11 mouse cellular contexts compared by ENCODE assay signal in genomic region chr19:7128551-7129475, GRCm38 (mm10). TPM values are rescaled to one million over a fixed set of nuclear protein-coding genes. Genes with fewer than 3 reads are reported as not detected.
A peak's percentile ranks its signal among the peaks of the same experiment; 100 is the strongest.
DNase-seq lines count a peak whose midpoint lies in the region; ATAC-seq and TF ChIP-seq lines count a peak whose summit lies in the region.
"Had no signal": no experiment of that assay in that cellular context is flagged by ENCODE, and none has a peak within 500 bp of the region (broad histone marks: within the 10 kb centered on the region; RNA-seq: fewer than 3 reads in every experiment).

No protein-coding gene starts in this region.

- peaks cover 87% of the 10 kb centered on the region for H3K27me3 ChIP-seq in midbrain, embryonic 10.5 days (ENCODE audit: low read depth, poor library complexity, severe bottlenecking)
- no peaks in the 10 kb centered on the region for H3K27me3 ChIP-seq in midbrain, postnatal 0 days (ENCODE audit: insufficient read depth, low read length)
- peaks cover 77% of the 10 kb centered on the region for H3K27me3 ChIP-seq in embryonic facial prominence, embryonic 10.5 days (replicated peaks; ENCODE audit: low read depth, poor library complexity, severe bottlenecking)
- peaks cover 22% of the 10 kb centered on the region for H3K27me3 ChIP-seq in hindbrain, embryonic 13.5 days
- H3K27me3 ChIP-seq in limb, embryonic 10.5 days (ENCODE audit: low read depth, poor library complexity, severe bottlenecking) = peaks cover 86% of the 10 kb centered on the region

- WGBS in midbrain, embryonic 10.5 days = 44% methylated on average over 19 of the region's 19 CpGs
- WGBS in midbrain, postnatal 0 days = 38% methylated on average over 19 of the region's 19 CpGs
- 45% methylated on average over 19 of the region's 19 CpGs for WGBS in embryonic facial prominence, embryonic 10.5 days
- 52% methylated on average over 19 of the region's 19 CpGs for WGBS in hindbrain, embryonic 13.5 days
- 60% methylated on average over 19 of the region's 19 CpGs for WGBS in limb, embryonic 10.5 days

- intact Hi-C loops in heart, postnatal 14 days (cut with DNase I) = no loop called here

- no peaks in the 10 kb centered on the region for H3K36me3 ChIP-seq in midbrain, embryonic 10.5 days
- no peaks in the 10 kb centered on the region for H3K36me3 ChIP-seq in midbrain, postnatal 0 days (ENCODE audit: insufficient read depth, low read length)
- H3K36me3 ChIP-seq in embryonic facial prominence, embryonic 10.5 days (replicated peaks) = no peaks in the 10 kb centered on the region
- H3K36me3 ChIP-seq in hindbrain, embryonic 13.5 days = no peaks in the 10 kb centered on the region
- no peaks in the 10 kb centered on the region for H3K36me3 ChIP-seq in limb, embryonic 10.5 days
- H3K36me3 ChIP-seq: liver, embryonic 12.5 days had no signal

- H3K4me2 ChIP-seq in midbrain, postnatal 0 days (ENCODE audit: low read depth, low read length, poor library complexity, severe bottlenecking) = no peak overlapping the region
- no peak overlapping the region for H3K4me2 ChIP-seq in hindbrain, embryonic 13.5 days
- H3K4me2 ChIP-seq: liver, embryonic 12.5 days had no signal

- no peak for ATAC-seq in midbrain, postnatal 0 days (ENCODE audit: low FRiP score)
- no peak for ATAC-seq in hindbrain, embryonic 13.5 days (ENCODE audit: low FRiP score)
- ATAC-seq: liver, embryonic 12.5 days had no signal

- DNase-seq in midbrain, embryonic 10.5 days (ENCODE audit: low spot score) = peak; percentile 69
- no peak for DNase-seq in midbrain, postnatal 0 days (ENCODE audit: low spot score)
- peak; percentile 70 for DNase-seq in embryonic facial prominence, embryonic 10.5 days (ENCODE audit: low spot score)
- peak; percentile 70 for DNase-seq in retina, postnatal 7 days (ENCODE audit: low read depth, low spot score)
- DNase-seq in testis, postnatal 10 days (ENCODE audit: low spot score) = no peak
- DNase-seq in limb, embryonic 10.5 days (ENCODE audit: low spot score) = no peak
- no peak for DNase-seq in heart, postnatal 14 days
- DNase-seq: kidney, adult 11 months had no signal

- H3K27ac ChIP-seq in midbrain, embryonic 10.5 days (replicated peaks) = peak overlapping the region; percentile 78
- H3K27ac ChIP-seq in midbrain, postnatal 0 days (ENCODE audit: low read depth, low read length) = no peak overlapping the region
- peak overlapping the region; percentile 61 for H3K27ac ChIP-seq in embryonic facial prominence, embryonic 10.5 days (replicated peaks)
- H3K27ac ChIP-seq in hindbrain, embryonic 13.5 days = peak overlapping the region; percentile 53
- H3K27ac ChIP-seq in limb, embryonic 10.5 days = no peak overlapping the region; the same call in 1 of the 2 replicates
- H3K27ac ChIP-seq: liver, embryonic 12.5 days had no signal

- no peak overlapping the region for H3K9ac ChIP-seq in midbrain, postnatal 0 days (replicated peaks; ENCODE audit: low read length, poor library complexity, severe bottlenecking)
- peak overlapping the region; percentile 46; the same call in 1 of the 2 replicates for H3K9ac ChIP-seq in hindbrain, embryonic 13.5 days
- H3K9ac ChIP-seq: liver, embryonic 12.5 days had no signal

- 0 out of 2 replicates have a peak overlapping the region, but pooled peaks have one; percentile 14 for H3K4me3 ChIP-seq in midbrain, embryonic 10.5 days
- no peak overlapping the region for H3K4me3 ChIP-seq in midbrain, postnatal 0 days (ENCODE audit: low read depth, low read length)
- H3K4me3 ChIP-seq in embryonic facial prominence, embryonic 10.5 days = no peak overlapping the region
- H3K4me3 ChIP-seq in hindbrain, embryonic 13.5 days = no peak overlapping the region
- no peak overlapping the region for H3K4me3 ChIP-seq in limb, embryonic 10.5 days
- H3K4me3 ChIP-seq: liver, embryonic 12.5 days had no signal

- no peak for TF ChIP-seq CTCF in midbrain, postnatal 0 days (IDR thresholded peaks at IDR 0.05)

- no peaks in the 10 kb centered on the region for H3K9me3 ChIP-seq in midbrain, embryonic 10.5 days (replicated peaks)
- no peaks in the 10 kb centered on the region for H3K9me3 ChIP-seq in midbrain, postnatal 0 days (ENCODE audit: low read length)
- no peaks in the 10 kb centered on the region for H3K9me3 ChIP-seq in embryonic facial prominence, embryonic 10.5 days
- H3K9me3 ChIP-seq in hindbrain, embryonic 13.5 days = no peaks in the 10 kb centered on the region
- no peaks in the 10 kb centered on the region for H3K9me3 ChIP-seq in limb, embryonic 10.5 days (replicated peaks)
- H3K9me3 ChIP-seq: liver, embryonic 12.5 days had no signal

- H3K4me1 ChIP-seq in midbrain, embryonic 10.5 days = peaks cover 80% of the 10 kb centered on the region
- H3K4me1 ChIP-seq in midbrain, postnatal 0 days (ENCODE audit: insufficient read depth, low read length) = peaks cover 5% of the 10 kb centered on the region; the same call in 1 of the 2 replicates
- peaks cover 58% of the 10 kb centered on the region for H3K4me1 ChIP-seq in embryonic facial prominence, embryonic 10.5 days
- peaks cover 37% of the 10 kb centered on the region for H3K4me1 ChIP-seq in hindbrain, embryonic 13.5 days (replicated peaks)
- peaks cover 57% of the 10 kb centered on the region for H3K4me1 ChIP-seq in limb, embryonic 10.5 days

RNA-seq across cellular contexts. Expression of gene Flrt1, which starts 23.3 kb away (rescaled TPM):
- polyA plus RNA-seq in midbrain, embryonic 10.5 days (2016; fragmentation: Nextera tagmentation; extraction: Ambion mirVana) = 6.0 and 7.5 TPM in 2 replicates
- total RNA-seq in midbrain, postnatal 0 days (2014; rRNA removed) = 9.9 and 11.4 TPM in 2 replicates
- polyA plus RNA-seq in midbrain, postnatal 0 days (2015; fragmentation: Nextera tagmentation; extraction: Ambion mirVana) = 9.8 and 11.9 TPM in 2 replicates
- polyA plus RNA-seq in embryonic facial prominence, embryonic 10.5 days (2016; fragmentation: Nextera tagmentation; extraction: Ambion mirVana) = 2.5 and 2.9 TPM in 2 replicates
- polyA plus RNA-seq in hindbrain, embryonic 13.5 days (2015; fragmentation: Nextera tagmentation; extraction: Ambion mirVana) = 7.1 and 8.1 TPM in 2 replicates
- 0.54 and 1.6 TPM in 2 replicates for polyA plus RNA-seq in limb, embryonic 10.5 days (2016; fragmentation: Nextera tagmentation; extraction: Ambion mirVana)
- 1 to 10 TPM in 1 of 2 experiments, under 1 TPM in 1; 0.98 to 1.0 TPM for total RNA-seq in heart, postnatal 14 days (2021)
- total RNA-seq: megakaryocyte progenitor cell, adult 5-6 weeks had no signal

Comparison
In these comparisons a context has a peak if more than half of its experiments do, and no peak if none do; other contexts are left out.
1. DNase-seq: peak in midbrain, embryonic 10.5 days (single experiment), embryonic facial prominence, embryonic 10.5 days (single experiment) and retina, postnatal 7 days (single experiment); none in midbrain, postnatal 0 days (single experiment), testis, postnatal 10 days (single experiment), limb, embryonic 10.5 days (single experiment) and heart, postnatal 14 days (0 of 2).
2. H3K27ac ChIP-seq: peak in midbrain, embryonic 10.5 days (single experiment), embryonic facial prominence, embryonic 10.5 days (single experiment) and hindbrain, embryonic 13.5 days (single experiment); none in midbrain, postnatal 0 days (single experiment) and limb, embryonic 10.5 days (single experiment).